Mouse (Mus musculus) stomach, embryonic 16.5 days (tissue): Measurements from ENCODE around the gene Ropn1. TPM values are rescaled to one million over a fixed set of nuclear protein-coding genes. Genes with fewer than 3 reads are reported as not detected.
A peak's percentile ranks its signal among the peaks of the same experiment; 100 is the strongest.

ENCODE experiments used
- ATAC-seq: fragments of 200-750 bp; cut with Nextera tagmentation; 2 replicates; pipeline ENCODE4 v1.8.0; 2017; ENCODE audit warnings: moderate number of reproducible peaks, moderate TSS enrichment; ENCODE audit not compliant: insufficient read depth, low FRiP score
- H3K27ac ChIP-seq: fragments of 300-500 bp; sonication (generic); 2 replicates; pipeline ENCODE4 v1.5.1; 2014; ENCODE audit warnings: low read length
- H3K27me3 ChIP-seq: fragments of 300-500 bp; sonication (generic); 2 replicates; pipeline ENCODE4 v1.6.1; 2014; ENCODE audit warnings: low read length, control low read depth, mixed read lengths; ENCODE audit not compliant: control insufficient read depth, insufficient read depth
- H3K36me3 ChIP-seq: fragments of 300-500 bp; sonication (generic); 2 replicates; pipeline ENCODE4 v1.6.1; 2014; ENCODE audit warnings: low read length; ENCODE audit not compliant: control insufficient read depth, insufficient read depth
- H3K4me1 ChIP-seq: fragments of 300-500 bp; sonication (generic); 2 replicates; pipeline ENCODE4 v1.6.1; 2014; ENCODE audit warnings: low read length, control low read depth, mixed read lengths; ENCODE audit not compliant: control insufficient read depth, insufficient read depth
- H3K4me2 ChIP-seq: fragments of 300-500 bp; sonication (generic); 2 replicates; pipeline ENCODE4 v1.6.1; 2014; ENCODE audit warnings: low read depth, low read length, mixed read lengths
- H3K4me3 ChIP-seq: fragments of 300-500 bp; sonication (generic); replicated peaks from 2 replicates; pipeline ENCODE4 v1.5.1; 2014; ENCODE audit warnings: mild to moderate bottlenecking, low read length
- H3K9ac ChIP-seq: fragments of 300-500 bp; sonication (generic); 2 replicates; pipeline ENCODE4 v1.6.1; 2014; ENCODE audit warnings: low read length
- H3K9me3 ChIP-seq: fragments of 300-500 bp; sonication (generic); replicated peaks from 2 replicates; pipeline ENCODE4 v1.6.1; 2016; ENCODE audit warnings: low read length, control low read depth; ENCODE audit not compliant: control insufficient read depth
- WGBS: fragments of 180-500 bp; shearing (Covaris S2); extraction: QIAGEN DNeasy Blood & Tissue Kit; methylation state at CpG from one replicate; pipeline ENCODE4 v1.1.7; 2014; 5-methylcytosine and 5-hydroxymethylcytosine counted together
- polyA plus RNA-seq: library from polyadenylated mRNA; unstranded; fragments of >200 nt; fragmentation: Nextera tagmentation; extraction: Ambion mirVana; gene quantifications from 2 replicates; pipeline ENCODE4 v1.2.1, GENCODE M21; 2015

Ropn1 gene
- polyA plus RNA-seq = not detected in 2 replicates

GRCm38 (mm10) chr16:34649621-34650020, at the start of gene Ropn1:
TSS of gene Ropn1 (plus strand) at chr16:34649921.
- Histone ChIP-seq H3K36me3 (no peaks in the 10 kb centered on the region), H3K4me3 (no peak within 1 kb of the TSS), H3K4me2 (no peak within 1 kb of the TSS), H3K9ac (no peak within 1 kb of the TSS), H3K27ac (no peak within 1 kb of the TSS), H3K27me3 (no peaks in the 10 kb centered on the region), H3K4me1 (no peaks in the 10 kb centered on the region), H3K9me3 (no peaks in the 10 kb centered on the region)
- 59% methylated on average over 7 of the region's 7 CpGs for WGBS
- ATAC-seq = no peak

- WGBS = 79% methylated on average over 4 of the region's 4 CpGs
- no peak for ATAC-seq
- Histone ChIP-seq H3K9me3 (no peaks in the 10 kb centered on the region), H3K9ac (no peak overlapping the region), H3K4me2 (no peak overlapping the region), H3K4me3 (no peak overlapping the region), H3K27ac (no peak overlapping the region), H3K36me3 (no peaks in the 10 kb centered on the region), H3K27me3 (no peaks in the 10 kb centered on the region), H3K4me1 (no peaks in the 10 kb centered on the region)
Observed at GRCm38 (mm10) chr16:34601954-34602353, 47.8 kb upstream of the Ropn1 start.

- Histone ChIP-seq H3K27ac (no peak overlapping the region), H3K9me3 (no peaks in the 10 kb centered on the region), H3K27me3 (no peaks in the 10 kb centered on the region), H3K4me2 (no peak overlapping the region), H3K4me1 (no peaks in the 10 kb centered on the region), H3K4me3 (no peak overlapping the region), H3K9ac (no peak overlapping the region), H3K36me3 (no peaks in the 10 kb centered on the region)
- WGBS = 64% methylated on average over 4 of the region's 4 CpGs
- no peak for ATAC-seq
Observed at GRCm38 (mm10) chr16:34603076-34603475, 46.6 kb upstream of the Ropn1 start.

- 52% methylated on average over 6 of the region's 6 CpGs for WGBS
Observed at GRCm38 (mm10) chr16:34603854-34604253, 45.9 kb upstream of the Ropn1 start.

GRCm38 (mm10) chr16:34605679-34606078, 44.0 kb upstream of the Ropn1 start:
- 17% methylated on average over 3 of the region's 3 CpGs for WGBS
- no peaks in the 10 kb centered on the region for H3K27me3 ChIP-seq
- H3K4me3 ChIP-seq = no peak overlapping the region
- no peaks in the 10 kb centered on the region for H3K36me3 ChIP-seq
- H3K9ac ChIP-seq = no peak overlapping the region
- ATAC-seq = peak; percentile 47; the same call in 1 of the 2 replicates
- no peak overlapping the region for H3K27ac ChIP-seq
- H3K4me1 ChIP-seq = no peaks in the 10 kb centered on the region
- no peak overlapping the region for H3K4me2 ChIP-seq
- no peaks in the 10 kb centered on the region for H3K9me3 ChIP-seq

More at GRCm38 (mm10) chr16:34603854-34604253, 45.9 kb upstream of the Ropn1 start:
- Histone ChIP-seq H3K4me1 (no peaks in the 10 kb centered on the region), H3K9me3 (no peaks in the 10 kb centered on the region), H3K4me3 (no peak overlapping the region), H3K4me2 (no peak overlapping the region), H3K9ac (no peak overlapping the region), H3K36me3 (no peaks in the 10 kb centered on the region), H3K27ac (no peak overlapping the region), H3K27me3 (no peaks in the 10 kb centered on the region)
- ATAC-seq = no peak

- H3K4me1 ChIP-seq = no peaks in the 10 kb centered on the region
- no peak overlapping the region for H3K4me2 ChIP-seq
- H3K27ac ChIP-seq = no peak overlapping the region
- H3K4me3 ChIP-seq = no peak overlapping the region
- no peak overlapping the region for H3K9ac ChIP-seq
- H3K27me3 ChIP-seq = no peaks in the 10 kb centered on the region
- WGBS = 77% methylated on average over 1 of the region's 1 CpGs
- H3K9me3 ChIP-seq = no peaks in the 10 kb centered on the region
- no peaks in the 10 kb centered on the region for H3K36me3 ChIP-seq
- no peak for ATAC-seq
Observed at GRCm38 (mm10) chr16:34610137-34610536, 39.6 kb upstream of the Ropn1 start.

- 76% methylated on average over 2 of the region's 2 CpGs for WGBS
- no peak for ATAC-seq
- H3K9me3 ChIP-seq = no peaks in the 10 kb centered on the region
- no peaks in the 10 kb centered on the region for H3K36me3 ChIP-seq
- H3K4me1 ChIP-seq = no peaks in the 10 kb centered on the region
- H3K27ac ChIP-seq = no peak overlapping the region
- no peak overlapping the region for H3K4me3 ChIP-seq
- no peak overlapping the region for H3K4me2 ChIP-seq
- no peak overlapping the region for H3K9ac ChIP-seq
- H3K27me3 ChIP-seq = no peaks in the 10 kb centered on the region
Observed at GRCm38 (mm10) chr16:34614021-34614420, 35.7 kb upstream of the Ropn1 start.

GRCm38 (mm10) chr16:34627591-34627990, 22.1 kb upstream of the Ropn1 start:
- no peak overlapping the region for H3K9ac ChIP-seq
- no peak overlapping the region for H3K4me2 ChIP-seq
- no peak for ATAC-seq
- WGBS = 61% methylated on average over 2 of the region's 2 CpGs
- no peak overlapping the region for H3K27ac ChIP-seq
- no peaks in the 10 kb centered on the region for H3K4me1 ChIP-seq
- H3K36me3 ChIP-seq = no peaks in the 10 kb centered on the region
- H3K9me3 ChIP-seq = no peaks in the 10 kb centered on the region
- no peaks in the 10 kb centered on the region for H3K27me3 ChIP-seq
- no peak overlapping the region for H3K4me3 ChIP-seq

GRCm38 (mm10) chr16:34628397-34628796, 21.3 kb upstream of the Ropn1 start:
- H3K4me3 ChIP-seq = no peak overlapping the region
- H3K9me3 ChIP-seq = no peaks in the 10 kb centered on the region
- H3K36me3 ChIP-seq = no peaks in the 10 kb centered on the region
- no peak overlapping the region for H3K27ac ChIP-seq
- H3K4me2 ChIP-seq = no peak overlapping the region
- H3K27me3 ChIP-seq = no peaks in the 10 kb centered on the region
- ATAC-seq = no peak
- no peak overlapping the region for H3K9ac ChIP-seq
- WGBS = 63% methylated on average over 4 of the region's 4 CpGs
- H3K4me1 ChIP-seq = no peaks in the 10 kb centered on the region

- H3K27me3 ChIP-seq = no peaks in the 10 kb centered on the region
- ATAC-seq = no peak
- no peak overlapping the region for H3K9ac ChIP-seq
- no peak overlapping the region for H3K4me2 ChIP-seq
- H3K4me3 ChIP-seq = no peak overlapping the region
- no peak overlapping the region for H3K27ac ChIP-seq
- WGBS = 62% methylated on average over 3 of the region's 3 CpGs
- H3K36me3 ChIP-seq = no peaks in the 10 kb centered on the region
- H3K4me1 ChIP-seq = no peaks in the 10 kb centered on the region
- H3K9me3 ChIP-seq = no peaks in the 10 kb centered on the region
Observed at GRCm38 (mm10) chr16:34635557-34635956, 14.2 kb upstream of the Ropn1 start.
